Mouse (Mus musculus) lung, adult 2 months (tissue): ENCODE data around the gene Hdac5.
A peak's percentile ranks its signal among the peaks of the same experiment; 100 is the strongest.

ENCODE experiments used
- CTCF ChIP-seq: fragments of 200-500 bp; IDR thresholded peaks from 2 replicates; pipeline ENCODE4 v1.5.1; 2011; ENCODE audit warnings: mild to moderate bottlenecking, low read length, control low read depth; ENCODE audit not compliant: insufficient read depth
- POLR2A ChIP-seq: fragments of 200-500 bp; IDR thresholded peaks from 2 replicates; pipeline ENCODE4 v1.6.1; 2011; ENCODE audit warnings: low read depth, mild to moderate bottlenecking, control low read depth, low read length, borderline replicate concordance; ENCODE audit errors: extremely low read depth

DNA sequence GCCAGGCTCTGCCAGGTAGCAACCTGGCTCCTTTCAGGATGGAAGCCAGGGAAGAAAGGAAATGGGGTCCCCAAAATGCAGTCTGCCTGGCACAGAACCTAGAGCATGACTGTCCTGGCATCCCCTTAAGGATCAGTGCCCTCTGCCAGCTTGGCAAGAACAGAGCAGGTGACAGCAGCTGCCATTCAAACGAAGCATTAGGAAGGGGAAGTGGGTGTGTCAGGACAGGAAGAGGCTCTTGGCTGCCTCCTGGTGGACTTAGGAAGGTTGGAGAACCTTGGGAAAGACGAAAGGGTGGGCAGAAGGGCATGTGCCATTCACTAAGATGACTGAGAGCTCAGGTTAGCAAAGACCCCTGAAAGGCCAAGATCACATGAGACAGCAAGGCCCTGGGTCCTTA lies 20.2 kb downstream of the Hdac5 start:
- TF ChIP-seq POLR2A (no peak), CTCF (peak; percentile 77)
